Mouse (Mus musculus): Measurements from ENCODE around the gene Slc38a2.

DNA sequence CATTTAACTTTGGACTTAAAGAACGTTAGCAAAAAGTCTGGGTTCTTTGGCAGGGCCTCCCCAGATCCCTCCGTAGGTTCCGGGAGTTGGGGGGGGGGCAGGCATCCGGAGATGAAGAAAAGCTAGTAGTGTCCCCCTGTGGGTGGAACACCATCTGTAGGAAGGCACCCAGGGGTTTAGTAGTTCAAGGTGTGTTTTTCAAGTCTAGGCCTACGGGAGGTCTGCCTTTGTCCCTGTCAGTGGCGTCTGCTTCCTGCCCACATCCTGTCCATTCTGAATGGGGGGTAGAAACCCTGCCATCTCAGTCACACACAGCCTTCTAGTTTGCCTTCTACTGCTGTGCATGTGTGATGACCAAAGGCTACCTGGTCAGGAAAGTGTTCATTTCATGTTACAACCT lies 20.6 kb upstream of the Slc38a2 start:
- TF ChIP-seq CTCF (IDR thresholded peaks at IDR 0.05; ENCODE audit: low read depth, low read length) (no peak), POLR2A (IDR thresholded peaks at IDR 0.05; ENCODE audit: extremely low read depth, insufficient read depth, low read length) (no peak)

Measured in liver, adult 2 months (tissue).